Mouse (Mus musculus): ENCODE data around the gene Ppp2r1b.

The Ppp2r1b gene

GRCm38 (mm10) chr9:50836097-50836496 is 9.0 kb upstream of the Ppp2r1b start:
- no peak for DNase-seq (ENCODE audit: low read depth, low spot score)

DNA sequence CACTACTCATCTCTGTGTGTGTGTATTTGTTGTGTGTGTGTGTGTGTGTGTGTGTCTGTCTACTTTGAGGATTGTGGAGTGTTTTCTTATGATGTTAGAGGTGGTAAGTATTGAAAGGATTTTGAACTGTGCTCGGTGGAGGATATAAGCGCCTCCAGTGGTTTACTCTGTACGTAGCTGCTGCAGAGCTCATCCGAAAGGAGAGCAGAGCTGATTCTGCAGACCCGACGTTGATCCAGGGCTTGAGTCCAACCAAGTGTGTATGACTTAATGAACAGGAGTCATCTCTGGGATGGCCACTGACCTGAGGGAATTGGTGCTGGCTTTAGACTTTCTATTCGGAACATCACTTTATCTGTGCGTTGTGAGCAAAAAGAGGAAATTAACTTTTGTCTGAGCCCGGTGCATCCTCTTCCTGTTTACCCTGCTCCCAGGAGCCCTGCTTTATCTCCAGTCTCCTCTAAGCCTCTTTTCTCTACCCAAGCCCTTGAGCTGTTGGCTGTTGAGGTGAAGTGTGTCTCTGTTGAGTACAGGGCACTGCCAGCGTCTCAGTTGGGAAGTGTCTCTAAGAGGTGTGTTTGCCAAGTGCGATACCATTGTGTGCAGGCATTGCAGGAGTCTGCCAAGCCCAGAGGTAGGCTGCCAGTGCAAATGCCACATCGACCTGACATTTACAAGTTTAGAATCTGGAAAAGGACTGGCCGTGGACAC is 3.9 kb upstream of the Ppp2r1b start:
- DNase-seq (ENCODE audit: low read depth, low spot score): peak; percentile 84

DNA sequence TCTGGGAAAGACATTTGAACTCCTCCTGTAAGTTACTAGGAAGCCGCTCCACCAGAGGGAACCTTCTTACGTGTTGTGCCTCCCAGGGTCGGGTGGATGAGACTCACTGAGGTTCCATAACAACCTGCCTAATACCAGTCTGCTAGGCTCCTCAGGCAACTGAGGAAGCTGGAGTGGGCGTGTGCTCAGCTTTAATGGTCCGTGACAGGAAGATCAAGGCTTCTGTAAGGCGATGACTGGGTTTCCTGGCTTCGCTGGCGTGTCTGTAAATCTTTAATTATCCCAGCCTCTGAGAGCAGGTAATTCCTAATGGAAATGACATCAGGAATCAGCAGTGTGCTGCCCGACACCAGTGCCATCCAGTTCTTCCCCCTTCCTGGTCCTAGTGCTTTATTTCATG is 446 bp downstream of the Ppp2r1b start:
- DNase-seq (ENCODE audit: low read depth, low spot score): no peak

GRCm38 (mm10) chr9:50847133-50847532 is 2.0 kb downstream of the Ppp2r1b start:
- no peak for DNase-seq (ENCODE audit: low read depth, low spot score)

GRCm38 (mm10) chr9:50847606-50848368 is 2.7 kb downstream of the Ppp2r1b start:
- DNase-seq (ENCODE audit: low read depth, low spot score): no peak

- no peak for DNase-seq (ENCODE audit: low read depth, low spot score)
These were observed 3.7 kb downstream of the Ppp2r1b start for GRCm38 (mm10) chr9:50848821-50849220.

- DNase-seq (ENCODE audit: low read depth, low spot score): peak; percentile 96
These were observed 4.1 kb downstream of the Ppp2r1b start for GRCm38 (mm10) chr9:50849249-50849648.

- DNase-seq (ENCODE audit: low read depth, low spot score): no peak
These were observed 4.7 kb downstream of the Ppp2r1b start for GRCm38 (mm10) chr9:50849755-50850154.

GRCm38 (mm10) chr9:50850271-50850670 is 5.2 kb downstream of the Ppp2r1b start:
- DNase-seq (ENCODE audit: low read depth, low spot score): no peak

GRCm38 (mm10) chr9:50850713-50851112 is 5.6 kb downstream of the Ppp2r1b start:
- peak; percentile 46 for DNase-seq (ENCODE audit: low read depth, low spot score)

DNA sequence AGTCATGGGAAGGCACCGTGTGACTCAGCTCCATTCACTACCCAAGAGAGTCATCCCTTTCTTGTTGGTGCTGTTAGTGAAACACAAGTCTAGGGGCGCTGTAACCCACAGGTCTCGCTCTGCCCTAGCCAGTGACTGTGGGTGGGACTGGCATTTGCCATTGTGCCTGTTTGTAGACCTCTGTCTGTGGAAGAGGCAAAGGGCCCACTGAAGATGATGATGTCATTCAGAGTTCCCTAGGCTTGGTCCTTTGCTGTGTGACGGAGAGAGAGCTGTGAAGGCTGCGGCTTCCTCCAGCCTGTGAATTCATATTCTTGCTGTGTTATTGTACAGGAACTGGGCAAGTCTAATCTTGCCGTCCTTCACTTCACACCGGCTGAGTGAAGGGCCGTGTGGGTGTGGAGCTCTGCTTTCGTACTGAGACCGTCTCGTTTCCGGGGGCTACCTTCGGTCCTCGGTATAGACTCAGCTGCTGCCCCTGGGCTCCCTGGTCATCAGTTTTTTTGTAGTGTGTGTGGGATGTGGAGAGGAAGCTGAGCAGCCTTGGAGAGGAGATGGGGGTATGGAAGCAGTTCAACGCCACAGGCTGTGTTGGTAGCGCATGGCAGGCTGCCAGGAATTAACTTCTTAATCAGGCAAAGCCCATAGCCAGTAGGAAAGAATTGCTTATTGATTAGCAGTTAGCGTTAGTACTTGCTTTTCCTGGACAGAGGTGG is 7.7 kb downstream of the Ppp2r1b start:
- DNase-seq (ENCODE audit: low read depth, low spot score): peak; percentile 32

DNA sequence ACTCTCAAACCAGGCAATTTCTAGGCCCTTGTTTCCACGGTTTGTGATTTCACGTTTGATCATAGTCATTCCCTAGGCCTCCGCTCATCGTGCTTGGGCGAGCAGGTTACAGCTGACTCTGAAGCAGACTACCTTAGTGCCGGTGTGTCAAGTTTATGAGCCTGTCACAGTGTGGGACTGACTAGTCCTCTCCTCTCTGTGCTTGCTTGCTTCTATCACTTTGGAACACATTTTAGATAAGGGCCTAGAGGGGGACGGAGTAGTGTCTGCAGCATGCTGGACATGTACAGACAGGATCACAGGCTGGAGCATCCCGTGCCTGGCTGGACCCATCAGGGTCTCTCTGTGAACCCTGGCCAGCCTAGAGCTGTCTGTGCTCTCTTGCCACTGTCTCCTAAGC is 9.3 kb downstream of the Ppp2r1b start:
- no peak for DNase-seq (ENCODE audit: low read depth, low spot score)

DNA sequence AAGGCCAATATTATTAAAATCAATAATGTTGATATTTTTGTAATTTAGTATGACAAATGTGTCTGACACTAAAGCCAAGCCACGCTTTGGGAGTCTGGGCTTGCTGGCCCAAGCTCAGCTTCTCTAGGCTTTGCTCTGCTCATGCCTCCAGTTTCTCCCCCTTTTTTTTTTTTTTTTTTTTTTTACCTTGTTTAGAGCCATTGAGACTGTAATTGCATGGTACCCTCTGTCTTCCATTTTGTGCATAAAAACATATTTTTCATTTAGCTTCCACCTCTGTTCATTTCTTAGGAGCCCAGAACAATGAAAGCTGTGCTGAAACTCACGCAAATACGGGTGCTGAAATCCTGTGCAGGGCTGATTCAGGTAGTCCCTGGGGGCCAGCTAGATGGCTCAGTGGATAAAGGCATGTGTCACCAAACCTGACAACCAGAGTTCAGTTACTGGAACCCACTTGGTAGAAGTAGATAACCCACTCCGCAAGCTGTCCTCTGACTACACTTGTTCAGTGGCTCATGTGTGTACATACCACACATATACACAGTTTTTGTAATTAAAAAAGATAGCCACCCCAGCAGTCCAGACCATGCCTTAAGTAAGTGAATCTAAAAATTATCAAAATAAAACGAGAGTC is 10.1 kb downstream of the Ppp2r1b start:
- DNase-seq (ENCODE audit: low read depth, low spot score): no peak

- DNase-seq (ENCODE audit: low read depth, low spot score): no peak
These were observed 10.7 kb downstream of the Ppp2r1b start for GRCm38 (mm10) chr9:50855780-50856179.

DNA sequence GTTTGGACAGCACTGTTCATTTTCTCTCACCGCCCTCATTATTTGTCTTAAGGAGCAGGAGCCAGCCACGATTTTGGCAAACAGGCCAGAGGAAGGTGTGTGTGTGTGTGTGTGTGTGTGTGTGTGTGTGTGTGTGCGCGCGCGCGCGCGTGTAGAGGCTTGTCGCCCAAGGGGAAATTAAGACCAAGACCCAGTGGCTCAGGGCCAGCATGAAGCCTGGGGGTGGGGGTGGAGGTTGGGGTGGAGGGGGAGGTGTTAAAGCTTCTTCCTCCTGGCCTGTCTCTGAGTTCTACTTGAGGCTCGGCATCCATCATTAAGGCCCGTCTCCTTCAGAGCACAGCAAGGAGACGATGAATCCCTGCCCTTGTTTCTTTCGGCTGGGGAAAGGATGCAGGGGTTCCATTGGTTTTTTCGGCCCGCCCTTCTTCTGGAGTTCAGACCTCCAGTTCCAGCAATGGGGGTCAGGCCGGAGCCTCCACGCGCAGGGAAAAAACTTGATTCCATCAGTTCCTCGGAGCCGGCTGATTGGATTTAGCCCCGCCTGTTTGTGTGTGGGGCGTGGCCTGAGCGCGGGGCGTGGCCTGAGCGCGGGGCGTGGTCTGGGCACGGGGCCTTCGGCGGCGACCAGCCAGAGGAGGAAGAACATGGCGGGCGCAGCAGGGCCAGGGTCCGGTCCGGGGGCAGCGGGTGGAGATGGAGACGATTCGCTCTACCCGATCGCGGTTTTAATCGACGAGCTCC is 11.4 kb downstream of the Ppp2r1b start:
- peak; percentile 87 for DNase-seq (ENCODE audit: low read depth, low spot score)

DNA sequence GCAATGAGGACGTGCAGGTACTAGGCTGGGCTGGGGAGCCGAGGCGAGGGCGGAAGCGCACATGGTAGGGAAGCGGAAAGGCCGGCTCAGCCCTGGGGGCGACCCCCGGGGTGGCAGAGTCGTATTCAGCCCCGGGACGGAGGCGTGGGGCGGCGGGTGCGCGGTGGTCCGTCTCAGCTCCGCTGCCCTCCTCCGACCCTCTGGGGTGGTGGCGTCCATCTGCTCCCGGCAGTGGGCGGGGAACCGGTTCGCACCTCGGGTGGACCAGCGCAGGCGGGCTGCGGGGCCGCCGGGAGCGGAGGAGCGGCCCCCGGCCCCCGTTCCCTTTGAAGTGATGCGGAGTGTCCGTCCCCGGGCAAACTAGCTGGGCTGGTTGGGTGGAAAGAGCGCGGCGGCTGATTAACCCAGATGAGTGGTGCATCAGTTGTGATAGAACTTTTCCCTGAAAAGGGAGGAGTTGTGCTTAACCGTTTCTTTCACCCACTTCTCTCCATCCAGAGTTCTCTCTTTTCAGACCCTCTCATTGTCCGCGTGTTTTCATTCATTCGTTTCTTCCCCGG is 12.1 kb downstream of the Ppp2r1b start:
- no peak for DNase-seq (ENCODE audit: low read depth, low spot score)

DNA sequence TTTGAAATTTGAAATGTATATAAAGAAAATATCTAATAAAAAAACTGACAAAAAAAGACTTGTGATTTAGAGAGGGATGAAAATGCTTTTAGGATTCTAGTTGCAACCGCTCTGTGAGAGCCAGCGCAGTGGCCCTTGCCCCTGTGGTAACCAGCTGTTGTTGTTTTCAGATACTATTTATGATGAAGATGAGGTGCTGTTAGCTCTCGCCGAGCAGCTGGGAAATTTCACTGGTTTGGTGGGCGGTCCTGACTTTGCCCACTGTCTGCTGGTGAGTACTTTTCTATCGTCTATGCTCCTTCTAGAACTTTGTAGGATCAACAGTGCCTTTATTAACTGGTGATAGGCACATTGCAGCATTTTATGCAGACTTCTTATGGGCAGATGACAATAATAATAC is 13.6 kb downstream of the Ppp2r1b start:
- DNase-seq (ENCODE audit: low read depth, low spot score): no peak

GRCm38 (mm10) chr9:50861119-50861839 is 16.2 kb downstream of the Ppp2r1b start:
- DNase-seq (ENCODE audit: low read depth, low spot score): peak; percentile 95

- DNase-seq (ENCODE audit: low read depth, low spot score): no peak
These were observed 18.7 kb downstream of the Ppp2r1b start for GRCm38 (mm10) chr9:50863824-50864223.

DNA sequence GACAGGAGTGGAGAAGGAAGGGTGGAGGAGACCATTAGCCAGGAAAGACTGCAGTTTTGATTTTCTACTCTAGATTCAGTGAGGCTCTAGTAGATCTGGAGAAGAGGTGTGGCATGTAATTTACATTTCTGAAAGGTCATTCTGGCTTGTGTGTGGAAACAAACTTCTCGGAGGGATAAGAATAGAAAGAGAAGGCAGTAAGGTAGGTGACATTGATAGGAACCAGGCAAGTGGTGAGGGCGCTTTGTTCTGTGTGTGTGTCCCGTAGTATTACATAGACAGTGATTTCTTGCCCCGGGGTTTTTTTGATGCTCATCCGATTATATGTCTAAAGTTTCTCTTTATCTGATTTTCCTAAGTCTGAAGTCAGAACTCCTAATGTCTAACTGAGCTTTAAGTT is 19.8 kb downstream of the Ppp2r1b start:
- no peak for DNase-seq (ENCODE audit: low read depth, low spot score)
